Mouse (Mus musculus) lung, postnatal 4 days (tissue): ENCODE data around the gene Cntln.
A peak's percentile ranks its signal among the peaks of the same experiment; 100 is the strongest.

ENCODE experiments used
- DNase-seq, 2 experiments: peaks; one replicate each; pipeline ENCODE4 v3.0.0; 2021

The Cntln gene

GRCm38 (mm10) chr4:85059598-85059997, 175.5 kb downstream of the Cntln start:
- no peak for DNase-seq

GRCm38 (mm10) chr4:85061676-85062075, 177.6 kb downstream of the Cntln start:
- DNase-seq, result no peak

- no peak for DNase-seq
Measured at GRCm38 (mm10) chr4:85096033-85096432, 211.9 kb downstream of the Cntln start.

- peak in 1 of 2 experiments; percentile 48 for DNase-seq
Measured at GRCm38 (mm10) chr4:85096682-85097081, 212.6 kb downstream of the Cntln start.

GRCm38 (mm10) chr4:85102168-85102567, 218.1 kb downstream of the Cntln start:
- no peak for DNase-seq

GRCm38 (mm10) chr4:85106416-85106815, 222.3 kb downstream of the Cntln start:
- DNase-seq, result no peak

- no peak for DNase-seq
Measured at GRCm38 (mm10) chr4:85106961-85107360, 222.9 kb downstream of the Cntln start.

GRCm38 (mm10) chr4:85120271-85120670, 236.2 kb downstream of the Cntln start:
- DNase-seq, result no peak

GRCm38 (mm10) chr4:85149726-85150125, 265.6 kb downstream of the Cntln start:
- DNase-seq, result no peak

GRCm38 (mm10) chr4:85151881-85152280, 267.8 kb downstream of the Cntln start:
- no peak for DNase-seq

- no peak for DNase-seq
Measured at GRCm38 (mm10) chr4:85154361-85154760, 270.3 kb downstream of the Cntln start.

- DNase-seq, result no peak
Measured at GRCm38 (mm10) chr4:85161156-85161555, 277.0 kb downstream of the Cntln start.

GRCm38 (mm10) chr4:85162468-85163312, 278.6 kb downstream of the Cntln start:
- DNase-seq, result peak; percentile 48 to 54

GRCm38 (mm10) chr4:85163313-85163615, 279.2 kb downstream of the Cntln start:
- DNase-seq, result no peak

GRCm38 (mm10) chr4:85168001-85168400, 283.9 kb downstream of the Cntln start:
- no peak for DNase-seq

GRCm38 (mm10) chr4:85175466-85175865, 291.4 kb downstream of the Cntln start:
- DNase-seq, result no peak

- no peak for DNase-seq
Measured at GRCm38 (mm10) chr4:85178394-85179051, 294.4 kb downstream of the Cntln start.
